ENCODE assay signal across 10 mouse cellular contexts in genomic region chr13:59228059-59228830, GRCm38 (mm10).
DNase-seq lines count a peak whose midpoint lies in the region; ATAC-seq and TF ChIP-seq lines count a peak whose summit lies in the region.
"Had no signal": no experiment of that assay in that cellular context is flagged by ENCODE, and none has a peak within 500 bp of the region (broad histone marks: within the 10 kb centered on the region; RNA-seq: fewer than 3 reads in every experiment).

No protein-coding gene starts in this region.

- no peak for TF ChIP-seq CTCF in layer of hippocampus, adult 2 months (conservative IDR thresholded peaks at IDR 0.05)
- TF ChIP-seq CTCF in cerebellum, adult 2 months (IDR thresholded peaks at IDR 0.05; ENCODE audit: borderline replicate concordance, insufficient read depth, low read depth, low read length), result no peak

- no peak for TF ChIP-seq POLR2A in cerebellum, adult 2 months (IDR thresholded peaks at IDR 0.05; ENCODE audit: borderline replicate concordance, insufficient read depth, low read length)

- no peaks in the 10 kb centered on the region for H3K27me3 ChIP-seq in heart, embryonic 14.5 days (ENCODE audit: control insufficient read depth, insufficient read depth, low read length)
- no peaks in the 10 kb centered on the region for H3K27me3 ChIP-seq in liver, embryonic 13.5 days
- H3K27me3 ChIP-seq in forebrain, embryonic 16.5 days (replicated peaks; ENCODE audit: control insufficient read depth, insufficient read depth, low read length), result no peaks in the 10 kb centered on the region
- H3K27me3 ChIP-seq in cerebellum, adult 2 months (ENCODE audit: control insufficient read depth, insufficient read depth, low read length), result no peaks in the 10 kb centered on the region

- H3K36me3 ChIP-seq in heart, embryonic 14.5 days (ENCODE audit: control insufficient read depth, insufficient read depth, low read length), result no peaks in the 10 kb centered on the region
- H3K36me3 ChIP-seq in liver, embryonic 13.5 days, result no peaks in the 10 kb centered on the region
- H3K36me3 ChIP-seq in forebrain, embryonic 16.5 days (ENCODE audit: control insufficient read depth, insufficient read depth), result no peaks in the 10 kb centered on the region
- H3K36me3 ChIP-seq: G1E had no signal

- WGBS in heart, embryonic 14.5 days, result 21% methylated on average over 12 of the region's 12 CpGs
- 34% methylated on average over 12 of the region's 12 CpGs for WGBS in liver, embryonic 13.5 days (ENCODE audit: insufficient replicate concordance)
- 70% methylated on average over 12 of the region's 12 CpGs for WGBS in forebrain, embryonic 16.5 days
- WGBS in cerebellum, adult 2 months, result 42% methylated on average over 12 of the region's 12 CpGs

- H3K4me2 ChIP-seq in heart, embryonic 14.5 days (ENCODE audit: low read length), result peak overlapping the region; percentile 30; the same call in 1 of the 2 replicates
- H3K4me2 ChIP-seq in liver, embryonic 13.5 days, result no peak overlapping the region
- no peak overlapping the region for H3K4me2 ChIP-seq in forebrain, embryonic 16.5 days (ENCODE audit: low read length)

- no peak overlapping the region for H3K4me3 ChIP-seq in heart, embryonic 14.5 days (ENCODE audit: control insufficient read depth in 1 of 2, insufficient read depth in 1 of 2, low read depth in 1 of 2, low read length in 2 of 2)
- H3K4me3 ChIP-seq in liver, embryonic 13.5 days (replicated peaks), result no peak overlapping the region
- no peak overlapping the region for H3K4me3 ChIP-seq in layer of hippocampus, adult 2 months
- H3K4me3 ChIP-seq in forebrain, embryonic 16.5 days (replicated peaks; ENCODE audit: low read length), result no peak overlapping the region
- H3K4me3 ChIP-seq in cerebellum, adult 2 months (replicated peaks; ENCODE audit: insufficient read depth, low read depth, low read length), result no peak overlapping the region
- H3K4me3 ChIP-seq: erythroblast, embryonic 14.5 days had no signal

- DNase-seq in thymus, postnatal 14 days, result peak; percentile 4
- DNase-seq in thymus, postnatal 4 days, result no peak
- no peak for DNase-seq in liver, embryonic 13.5 days
- peak; percentile 86 for DNase-seq in skeletal muscle tissue, adult 2 months (ENCODE audit: low read depth, low spot score)
- no peak for DNase-seq in layer of hippocampus, adult 2 months (ENCODE audit: low spot score in 2 of 2)
- DNase-seq in cerebellum, adult 2 months, result no peak

- ATAC-seq in heart, embryonic 14.5 days (ENCODE audit: insufficient number of reproducible peaks, insufficient read depth, low FRiP score, low read depth), result peak; percentile 43
- ATAC-seq in liver, embryonic 13.5 days (ENCODE audit: low read depth), result peak; percentile 74
- no peak for ATAC-seq in forebrain, embryonic 16.5 days

- 0 out of 4 replicates have a peak overlapping the region, but pooled peaks of 1 of the 2 experiments have one; percentile 39 for H3K27ac ChIP-seq in heart, embryonic 14.5 days (replicated peaks in 1 of 2; ENCODE audit: control insufficient read depth in 1 of 2, insufficient read depth in 1 of 2, low read depth in 2 of 2, low read length in 2 of 2)
- no peak overlapping the region for H3K27ac ChIP-seq in liver, embryonic 13.5 days
- H3K27ac ChIP-seq in layer of hippocampus, adult 2 months, result no peak overlapping the region
- H3K27ac ChIP-seq in forebrain, embryonic 16.5 days (ENCODE audit: low read length), result no peak overlapping the region
- H3K27ac ChIP-seq in cerebellum, adult 2 months (ENCODE audit: insufficient read depth, low read length), result no peak overlapping the region

- no peak overlapping the region for H3K9ac ChIP-seq in heart, embryonic 14.5 days (ENCODE audit: low read length)
- H3K9ac ChIP-seq in liver, embryonic 13.5 days, result no peak overlapping the region
- no peak overlapping the region for H3K9ac ChIP-seq in forebrain, embryonic 16.5 days (replicated peaks; ENCODE audit: low read depth, low read length)

- H3K9me3 ChIP-seq in heart, embryonic 14.5 days (ENCODE audit: control insufficient read depth, low read length), result no peaks in the 10 kb centered on the region
- no peaks in the 10 kb centered on the region for H3K9me3 ChIP-seq in liver, embryonic 13.5 days (replicated peaks)
- no peaks in the 10 kb centered on the region for H3K9me3 ChIP-seq in forebrain, embryonic 16.5 days (ENCODE audit: control insufficient read depth, low read length)

- H3K4me1 ChIP-seq in heart, embryonic 14.5 days (ENCODE audit: control insufficient read depth in 2 of 2, insufficient read depth in 2 of 2, low read length in 2 of 2), result peaks cover 9 to 16% of the 10 kb centered on the region in 2 experiments
- H3K4me1 ChIP-seq in liver, embryonic 13.5 days (replicated peaks), result no peaks in the 10 kb centered on the region
- no peaks in the 10 kb centered on the region for H3K4me1 ChIP-seq in forebrain, embryonic 16.5 days (replicated peaks; ENCODE audit: control insufficient read depth, insufficient read depth, low read length)
- no peaks in the 10 kb centered on the region for H3K4me1 ChIP-seq in cerebellum, adult 2 months (ENCODE audit: control insufficient read depth, insufficient read depth, low read length)

Comparison
In these comparisons a context has a peak if more than half of its experiments do, and no peak if none do; other contexts are left out.
1. DNase-seq: peak in thymus, postnatal 14 days (single experiment) and skeletal muscle tissue, adult 2 months (single experiment); none in thymus, postnatal 4 days (single experiment), liver, embryonic 13.5 days (single experiment), layer of hippocampus, adult 2 months (0 of 2) and cerebellum, adult 2 months (0 of 2).